Mouse (Mus musculus) CH12.LX (cell line): ENCODE measurements around the gene Lgr4.

Experiments
- CTCF ChIP-seq, 2 experiments: IDR thresholded peaks in 1 of 2; conservative IDR thresholded peaks in 1 of 2; 2 replicates each; pipeline ENCODE4 v1.5.1; 2011 to 2012; ENCODE audit warnings: low read depth in 2 of 2, low read length in 2 of 2, improper control_type of control experiment in 1 of 2, inconsistent platforms in 1 of 2, mild to moderate bottlenecking in 1 of 2, moderate library complexity in 1 of 2
- ELF1 ChIP-seq: IDR thresholded peaks from 2 replicates; pipeline ENCODE4 v1.6.1; 2014; ENCODE audit warnings: low read depth, mild to moderate bottlenecking, inconsistent platforms, low read length, improper control_type of control experiment
- EP300 ChIP-seq: IDR thresholded peaks from 2 replicates; pipeline ENCODE4 v1.6.1; 2011; ENCODE audit warnings: low read length, improper control_type of control experiment
- KAT2A ChIP-seq: IDR thresholded peaks from 2 replicates; pipeline ENCODE4 v1.6.1; 2012; ENCODE audit warnings: low read length, improper control_type of control experiment, inconsistent platforms; ENCODE audit not compliant: insufficient replicate concordance
- USF1 ChIP-seq: IDR thresholded peaks from 2 replicates; pipeline ENCODE4 v1.6.1; 2014; ENCODE audit warnings: low read depth, mild to moderate bottlenecking, inconsistent platforms, low read length, improper control_type of control experiment

DNA sequence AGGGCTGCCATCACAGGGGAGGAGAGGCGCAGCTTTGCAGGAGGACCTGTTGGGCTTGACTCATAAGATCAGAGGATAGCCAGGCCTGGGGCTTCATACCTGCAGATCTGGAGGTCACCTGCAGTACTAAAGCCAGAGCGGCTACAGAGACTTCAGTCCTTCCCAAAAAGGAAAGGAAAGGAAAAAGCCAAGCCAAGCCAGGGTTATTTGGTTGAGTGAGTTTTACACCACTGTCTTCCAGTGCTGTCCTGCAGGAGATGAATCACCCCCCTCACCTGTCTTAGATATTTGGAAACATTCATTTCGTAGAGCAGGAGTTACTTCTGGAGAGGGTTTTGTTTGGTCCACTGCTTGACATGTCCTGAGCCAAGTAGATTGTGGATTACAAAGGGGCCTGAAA is 15.7 kb downstream of the Lgr4 start:
- no peak for TF ChIP-seq USF1
- TF ChIP-seq CTCF (conservative IDR thresholded peaks at IDR 0.05 in 1 of 2, IDR thresholded peaks at IDR 0.05 in 1 of 2; ENCODE audit: low read depth in 2 of 2, low read length in 2 of 2) = no peak
- no peak for TF ChIP-seq KAT2A
- no peak for TF ChIP-seq EP300
- no peak for TF ChIP-seq ELF1
